Mouse (Mus musculus): ENCODE data around the gene Tmc7.

Tmc7 gene

GRCm38 (mm10) chr7:118585856-118586255, 1.3 kb upstream of the Tmc7 start:
- DNase-seq: peak; percentile 27 to 68

- no peak for DNase-seq
Measured at GRCm38 (mm10) chr7:118584926-118585325, 390 bp upstream of the Tmc7 start.

- DNase-seq: no peak
Measured at GRCm38 (mm10) chr7:118583821-118584220, 715 bp downstream of the Tmc7 start.

- DNase-seq: no peak
Measured at GRCm38 (mm10) chr7:118579938-118580337, 4.6 kb downstream of the Tmc7 start.

- no peak for DNase-seq
Measured at GRCm38 (mm10) chr7:118578269-118578668, 6.3 kb downstream of the Tmc7 start.

GRCm38 (mm10) chr7:118572039-118572438, 12.5 kb downstream of the Tmc7 start:
- DNase-seq: no peak

GRCm38 (mm10) chr7:118571350-118571749, 13.2 kb downstream of the Tmc7 start:
- DNase-seq: no peak

- DNase-seq: no peak
Measured at GRCm38 (mm10) chr7:118569121-118569543, 15.4 kb downstream of the Tmc7 start.

- no peak for DNase-seq
Measured at GRCm38 (mm10) chr7:118554290-118554689, 30.2 kb downstream of the Tmc7 start.

GRCm38 (mm10) chr7:118553881-118554280, 30.7 kb downstream of the Tmc7 start:
- no peak for DNase-seq

- DNase-seq: no peak
Measured at GRCm38 (mm10) chr7:118547451-118547850, 37.1 kb downstream of the Tmc7 start.

- DNase-seq: no peak
Measured at GRCm38 (mm10) chr7:118544128-118544527, 40.4 kb downstream of the Tmc7 start.

- no peak for DNase-seq
Measured at GRCm38 (mm10) chr7:118535076-118535475, 49.5 kb downstream of the Tmc7 start.

- no peak for DNase-seq
Measured at GRCm38 (mm10) chr7:118534326-118534725, 50.2 kb downstream of the Tmc7 start.

- peak; percentile 97 for DNase-seq
Measured at GRCm38 (mm10) chr7:118533178-118533578, 51.4 kb downstream of the Tmc7 start, which contains the start of gene Coq7. Coq7 (minus strand) TSS chr7:118533356.

GRCm38 (mm10) chr7:118532519-118533177, 51.9 kb downstream of the Tmc7 start:
- DNase-seq: peak; percentile 98 to 99

- DNase-seq: no peak
Measured at GRCm38 (mm10) chr7:118526967-118527366, 57.6 kb downstream of the Tmc7 start.

- no peak for DNase-seq
Measured at GRCm38 (mm10) chr7:118522077-118522476, 62.5 kb downstream of the Tmc7 start.

GRCm38 (mm10) chr7:118519661-118520060, 64.9 kb downstream of the Tmc7 start:
- no peak for DNase-seq

GRCm38 (mm10) chr7:118518687-118519086, 65.8 kb downstream of the Tmc7 start:
- peak; percentile 81 to 83 for DNase-seq

- peak in 1 of 2 experiments; percentile 10 for DNase-seq
Measured at GRCm38 (mm10) chr7:118517819-118518218, 66.7 kb downstream of the Tmc7 start.

GRCm38 (mm10) chr7:118508556-118508955, 76.0 kb downstream of the Tmc7 start:
- DNase-seq: no peak

GRCm38 (mm10) chr7:118503844-118504243, 80.7 kb downstream of the Tmc7 start:
- DNase-seq: no peak

GRCm38 (mm10) chr7:118502333-118502732, 82.2 kb downstream of the Tmc7 start:
- DNase-seq: no peak
